Mouse (Mus musculus) forebrain, embryonic 16.5 days (tissue): ENCODE measurements around the gene Mad2l2. TPM values are rescaled to one million over a fixed set of nuclear protein-coding genes. Genes with fewer than 3 reads are reported as not detected.

ENCODE experiments used
- ATAC-seq: fragments of 200-750 bp; cut with Nextera tagmentation; 2 replicates; pipeline ENCODE4 v1.8.0; 2017; ENCODE audit warnings: mild to moderate bottlenecking, moderate library complexity
- H3K27ac ChIP-seq: fragments of 300-500 bp; sonication (generic); 2 replicates; pipeline ENCODE4 v1.5.1; 2014; ENCODE audit warnings: low read length, control low read depth
- H3K27me3 ChIP-seq: fragments of 300-500 bp; sonication (generic); replicated peaks from 2 replicates; pipeline ENCODE4 v1.6.1; 2014; ENCODE audit warnings: low read length; ENCODE audit not compliant: control insufficient read depth, insufficient read depth
- H3K36me3 ChIP-seq: fragments of 300-500 bp; sonication (generic); 2 replicates; pipeline ENCODE4 v1.6.1; 2014; ENCODE audit not compliant: control insufficient read depth, insufficient read depth
- H3K4me1 ChIP-seq: fragments of 300-500 bp; sonication (generic); replicated peaks from 2 replicates; pipeline ENCODE4 v1.6.1; 2014; ENCODE audit warnings: low read length; ENCODE audit not compliant: control insufficient read depth, insufficient read depth
- H3K4me2 ChIP-seq: fragments of 300-500 bp; sonication (generic); 2 replicates; pipeline ENCODE4 v1.6.1; 2014; ENCODE audit warnings: mild to moderate bottlenecking, low read length, control low read depth
- H3K4me3 ChIP-seq: fragments of 300-500 bp; sonication (generic); replicated peaks from 2 replicates; pipeline ENCODE4 v1.5.1; 2014; ENCODE audit warnings: mild to moderate bottlenecking, low read length, control low read depth
- H3K9ac ChIP-seq: fragments of 300-500 bp; sonication (generic); replicated peaks from 2 replicates; pipeline ENCODE4 v1.6.1; 2014; ENCODE audit warnings: low read depth, low read length, control low read depth
- H3K9me3 ChIP-seq: fragments of 300-500 bp; sonication (generic); 2 replicates; pipeline ENCODE4 v1.6.1; 2016; ENCODE audit warnings: low read length; ENCODE audit not compliant: control insufficient read depth
- WGBS: fragments of 180-500 bp; shearing (Covaris S2); extraction: QIAGEN DNeasy Blood & Tissue Kit; methylation state at CpG from one replicate; pipeline ENCODE4 v1.1.7; 2014; 5-methylcytosine and 5-hydroxymethylcytosine counted together
- microRNA-seq: library from miRNA; unstranded; fragments of <30 nt; microRNA quantifications from one replicate; pipeline ENCODE4, GENCODE M21; 2017
- polyA plus RNA-seq: library from polyadenylated mRNA; unstranded; fragments of >200 nt; fragmentation: Nextera tagmentation; extraction: Ambion mirVana; gene quantifications from 2 replicates; pipeline ENCODE4 v1.2.1, GENCODE M21; 2015

The Mad2l2 gene
- polyA plus RNA-seq, 1 experiment from 2014 or later = 127 TPM

GRCm38 (mm10) chr4:148192707-148193245 lies 62.6 kb downstream of the Mad2l2 start:
- no peak overlapping the region for H3K9ac ChIP-seq
- no peak for ATAC-seq
- H3K4me1 ChIP-seq = no peaks in the 10 kb centered on the region
- H3K9me3 ChIP-seq = no peaks in the 10 kb centered on the region
- no peak overlapping the region for H3K4me3 ChIP-seq
- no peaks in the 10 kb centered on the region for H3K27me3 ChIP-seq
- no peak overlapping the region for H3K4me2 ChIP-seq
- WGBS = 38% methylated on average over 11 of the region's 11 CpGs
- no peaks in the 10 kb centered on the region for H3K36me3 ChIP-seq
- H3K27ac ChIP-seq = no peak overlapping the region

DNA sequence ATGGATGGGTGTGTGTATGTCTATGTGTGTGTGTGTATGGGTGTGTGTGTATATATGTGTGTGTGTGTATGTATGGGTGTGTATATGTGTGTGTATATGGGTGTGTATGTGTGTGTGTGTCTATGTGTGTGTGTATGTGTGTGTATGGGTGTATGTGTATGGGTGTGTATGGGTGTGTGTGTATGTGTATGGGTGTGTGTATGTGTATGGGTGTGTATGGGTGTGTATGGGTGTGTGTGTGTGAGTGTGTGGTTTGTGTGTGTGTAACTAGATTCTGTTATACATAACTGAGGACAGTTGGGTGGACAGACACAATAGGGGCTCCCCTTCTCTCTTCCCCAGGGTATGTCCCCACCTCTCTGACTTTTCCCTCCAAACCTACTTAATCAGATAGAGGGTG lies 64.2 kb downstream of the Mad2l2 start:
- no peaks in the 10 kb centered on the region for H3K9me3 ChIP-seq
- H3K9ac ChIP-seq = no peak overlapping the region
- H3K27me3 ChIP-seq = no peaks in the 10 kb centered on the region

More for the DNA sequence above, 64.2 kb downstream of the Mad2l2 start:
- ATAC-seq = no peak
- Histone ChIP-seq H3K4me2 (no peak overlapping the region), H3K4me3 (no peak overlapping the region), H3K27ac (no peak overlapping the region), H3K36me3 (no peaks in the 10 kb centered on the region), H3K4me1 (no peaks in the 10 kb centered on the region)

Small RNA genes lying within 50 kb of the gene (microRNA-seq; reads per million reads assigned to microRNA genes)
- gene Mir7022 = not detected

Other genes starting within 250 kb of the Mad2l2 start
- 82.4 and 90.7 TPM in 2 replicates for gene Mfn2, start 225.7 kb upstream of the Mad2l2 start, polyA plus RNA-seq
- gene Plod1, start 193.6 kb upstream of the Mad2l2 start, polyA plus RNA-seq = 16.3 and 18.1 TPM in 2 replicates
- gene 2510039O18Rik, start 189.5 kb upstream of the Mad2l2 start, polyA plus RNA-seq = 10.0 and 11.2 TPM in 2 replicates
- gene Nppb, start 144.6 kb upstream of the Mad2l2 start, polyA plus RNA-seq = not detected in 2 replicates
- 0.83 TPM in 1 of 2 replicates, not detected in the other for gene Nppa, start 129.7 kb upstream of the Mad2l2 start, polyA plus RNA-seq
- 34.3 and 40.6 TPM in 2 replicates for gene Clcn6, start 91.6 kb upstream of the Mad2l2 start, polyA plus RNA-seq
- gene Mthfr, start 91.3 kb upstream of the Mad2l2 start, polyA plus RNA-seq = 17.3 and 22.0 TPM in 2 replicates
- gene Agtrap, start 42.4 kb upstream of the Mad2l2 start, polyA plus RNA-seq = 4.7 and 5.5 TPM in 2 replicates
- gene Draxin, start 314 bp downstream of the Mad2l2 start, polyA plus RNA-seq = 22.7 and 23.5 TPM in 2 replicates
- gene Fbxo6, start 21.8 kb downstream of the Mad2l2 start, polyA plus RNA-seq = 14.4 and 17.7 TPM in 2 replicates
- gene Fbxo44, start 30.1 kb downstream of the Mad2l2 start, polyA plus RNA-seq = 60.3 and 67.1 TPM in 2 replicates
- gene Fbxo2, start 30.2 kb downstream of the Mad2l2 start, polyA plus RNA-seq = 4.3 and 4.7 TPM in 2 replicates
- gene Disp3, start 157.6 kb downstream of the Mad2l2 start, polyA plus RNA-seq = 11.8 and 12.2 TPM in 2 replicates